Mouse (Mus musculus): ENCODE results near the gene Gigyf2. TPM values are rescaled to one million over a fixed set of nuclear protein-coding genes. Genes with fewer than 3 reads are reported as not detected.
A peak's percentile ranks its signal among the peaks of the same experiment; 100 is the strongest.
"Not testable (repeated sequence)": the region's sequence is repeated elsewhere in the genome, so short reads cannot be mapped to it uniquely, and the experiment has no call there.

The Gigyf2 gene
- polyA plus RNA-seq, 1 experiment from 2014 or later = 77.0 TPM

DNA sequence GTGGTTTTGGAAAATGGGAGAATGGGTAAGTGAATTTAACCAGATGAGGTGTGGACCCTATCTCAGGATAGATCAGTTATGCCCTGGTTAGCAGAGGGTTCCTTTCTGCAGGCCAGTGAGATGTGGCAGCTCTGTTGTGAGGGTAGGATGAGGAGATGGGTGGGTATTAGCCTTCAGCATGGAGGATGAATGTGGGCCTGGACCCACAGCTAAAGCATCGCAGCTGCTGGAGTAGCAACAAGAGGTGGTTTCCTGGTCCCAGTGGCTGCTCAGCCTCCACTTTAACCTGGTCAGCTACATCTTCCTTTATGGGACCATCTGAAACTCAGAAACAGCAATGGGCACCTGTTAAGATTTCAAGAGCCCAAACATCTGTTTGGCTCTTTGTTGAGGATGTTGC is 129.6 kb downstream of the Gigyf2 start:
- Histone ChIP-seq H3K27ac (ENCODE audit: low read depth, low read length) (no peak overlapping the region), H3K4me2 (ENCODE audit: low read depth, low read length) (no peak overlapping the region), H3K4me1 (ENCODE audit: control insufficient read depth, insufficient read depth, low read length) (no peaks in the 10 kb centered on the region), H3K9ac (replicated peaks; ENCODE audit: low read depth, low read length) (no peak overlapping the region), H3K9me3 (ENCODE audit: control insufficient read depth, low read length) (no peaks in the 10 kb centered on the region), H3K27me3 (ENCODE audit: control insufficient read depth, insufficient read depth, low read length) (no peaks in the 10 kb centered on the region), H3K4me3 (ENCODE audit: low read depth, low read length) (no peak overlapping the region), H3K36me3 (ENCODE audit: control insufficient read depth, insufficient read depth, low read length) (no peaks in the 10 kb centered on the region)
- 94% methylated on average over 1 of the region's 1 CpGs for WGBS
- ATAC-seq (ENCODE audit: low read depth) = no peak

DNA sequence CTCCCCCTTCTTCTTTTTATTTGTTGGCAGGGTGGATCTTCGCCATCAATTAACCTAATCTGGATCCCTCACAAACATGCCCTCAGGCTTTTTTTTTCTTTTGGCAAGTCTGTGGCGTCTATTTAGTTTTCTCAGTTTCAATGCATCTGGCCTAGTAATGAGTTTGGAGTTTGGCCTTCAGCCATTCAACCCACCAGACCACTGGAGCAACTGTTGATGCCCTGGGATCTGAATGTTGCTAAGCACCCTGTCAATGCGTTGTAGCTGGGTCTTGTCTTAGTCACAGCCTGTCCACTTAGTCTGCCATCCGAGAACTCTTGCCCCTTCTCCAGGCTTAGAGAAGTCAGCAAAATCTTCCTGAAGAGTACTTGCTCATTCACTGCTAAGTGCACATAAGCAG is 131.2 kb downstream of the Gigyf2 start:
- H3K36me3 ChIP-seq (ENCODE audit: control insufficient read depth, insufficient read depth, low read length) = no peaks in the 10 kb centered on the region
- 74% methylated on average over 4 of the region's 4 CpGs for WGBS
- no peaks in the 10 kb centered on the region for H3K4me1 ChIP-seq (ENCODE audit: control insufficient read depth, insufficient read depth, low read length)
- H3K9ac ChIP-seq (replicated peaks; ENCODE audit: low read depth, low read length) = no peak overlapping the region
- H3K27ac ChIP-seq (ENCODE audit: low read depth, low read length) = no peak overlapping the region
- H3K4me3 ChIP-seq (ENCODE audit: low read depth, low read length) = no peak overlapping the region
- no peaks in the 10 kb centered on the region for H3K27me3 ChIP-seq (ENCODE audit: control insufficient read depth, insufficient read depth, low read length)
- ATAC-seq (ENCODE audit: low read depth) = no peak
- H3K4me2 ChIP-seq (ENCODE audit: low read depth, low read length) = no peak overlapping the region
- no peaks in the 10 kb centered on the region for H3K9me3 ChIP-seq (ENCODE audit: control insufficient read depth, low read length)

DNA sequence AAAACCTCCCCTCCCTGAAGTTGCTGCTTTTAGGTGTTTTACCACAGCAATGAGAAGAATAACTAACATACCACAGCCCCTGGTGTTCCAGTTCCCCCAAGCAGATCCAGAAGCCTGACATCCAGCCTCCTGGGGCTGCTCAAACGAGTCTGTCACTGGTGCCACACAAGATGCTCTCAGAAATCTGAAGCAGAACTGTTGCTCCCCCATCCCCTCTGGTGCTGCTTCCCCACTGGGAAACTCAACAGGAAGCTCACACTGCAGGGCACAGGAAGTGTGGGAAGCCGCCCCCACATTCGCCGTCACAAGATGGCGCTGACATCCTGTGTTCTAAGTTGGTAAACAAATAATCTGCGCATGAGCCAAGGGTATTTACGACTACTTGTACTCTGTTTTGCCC is 133.1 kb downstream of the Gigyf2 start:
- H3K36me3 ChIP-seq (ENCODE audit: control insufficient read depth, insufficient read depth, low read length); H3K9me3 ChIP-seq (ENCODE audit: control insufficient read depth, low read length); H3K27ac ChIP-seq (ENCODE audit: low read depth, low read length); H3K27me3 ChIP-seq (ENCODE audit: control insufficient read depth, insufficient read depth, low read length); ATAC-seq (ENCODE audit: low read depth); H3K9ac ChIP-seq (replicated peaks; ENCODE audit: low read depth, low read length); H3K4me1 ChIP-seq (ENCODE audit: control insufficient read depth, insufficient read depth, low read length); H3K4me2 ChIP-seq (ENCODE audit: low read depth, low read length); H3K4me3 ChIP-seq (ENCODE audit: low read depth, low read length): not testable (repeated sequence)
- WGBS = 95% methylated on average over 5 of the region's 7 CpGs

DNA sequence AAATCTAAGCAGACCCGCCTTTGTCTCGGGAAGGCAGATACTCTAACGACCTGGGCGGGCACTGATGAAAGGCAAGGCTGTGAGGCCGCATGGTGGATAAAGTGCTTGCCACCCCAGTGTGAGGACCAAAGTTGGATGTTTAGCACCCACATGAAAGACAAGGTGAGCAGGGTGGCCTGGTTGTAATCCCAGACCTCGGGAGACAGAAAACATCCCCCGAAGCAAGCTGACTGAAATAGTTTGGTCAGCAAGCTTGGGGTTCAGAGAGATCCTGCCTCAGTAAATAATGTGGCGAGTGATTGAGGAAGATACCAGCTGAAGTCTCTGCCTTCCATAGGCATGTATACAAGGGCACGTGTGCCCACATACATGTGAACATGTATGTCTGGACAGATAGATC is 140.7 kb downstream of the Gigyf2 start:
- Histone ChIP-seq H3K27ac (ENCODE audit: low read depth, low read length) (no peak overlapping the region), H3K4me3 (ENCODE audit: low read depth, low read length) (no peak overlapping the region), H3K9me3 (ENCODE audit: control insufficient read depth, low read length) (no peaks in the 10 kb centered on the region), H3K27me3 (ENCODE audit: control insufficient read depth, insufficient read depth, low read length) (no peaks in the 10 kb centered on the region), H3K36me3 (ENCODE audit: control insufficient read depth, insufficient read depth, low read length) (no peaks in the 10 kb centered on the region), H3K4me1 (ENCODE audit: control insufficient read depth, insufficient read depth, low read length) (no peaks in the 10 kb centered on the region), H3K9ac (replicated peaks; ENCODE audit: low read depth, low read length) (no peak overlapping the region), H3K4me2 (ENCODE audit: low read depth, low read length) (peak overlapping the region; percentile 14; the same call in 1 of the 2 replicates)
- 58% methylated on average over 9 of the region's 9 CpGs for WGBS
- ATAC-seq (ENCODE audit: low read depth) = no peak

DNA sequence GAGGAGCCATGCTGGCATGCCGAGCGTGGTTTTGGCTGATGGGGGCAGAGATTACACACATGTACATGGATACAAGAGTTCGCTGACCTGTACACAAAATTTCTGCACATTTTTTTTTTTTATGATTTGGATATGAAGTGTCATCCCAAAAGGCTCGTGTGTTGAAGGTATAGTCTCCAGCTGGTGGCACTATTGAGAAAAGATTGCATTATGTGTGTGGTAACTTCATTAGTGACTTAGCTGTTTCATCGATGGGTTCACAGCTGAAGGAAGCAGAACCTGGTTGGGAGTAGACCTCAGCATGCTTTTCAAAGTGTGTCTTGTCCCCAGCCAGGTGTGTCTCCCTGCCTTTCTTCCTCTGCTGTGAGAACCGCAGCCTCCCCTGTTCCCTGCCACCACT is 141.5 kb downstream of the Gigyf2 start:
- Histone ChIP-seq H3K4me2 (ENCODE audit: low read depth, low read length) (no peak overlapping the region), H3K36me3 (ENCODE audit: control insufficient read depth, insufficient read depth, low read length) (no peaks in the 10 kb centered on the region), H3K27ac (ENCODE audit: low read depth, low read length) (no peak overlapping the region), H3K4me1 (ENCODE audit: control insufficient read depth, insufficient read depth, low read length) (no peaks in the 10 kb centered on the region), H3K27me3 (ENCODE audit: control insufficient read depth, insufficient read depth, low read length) (no peaks in the 10 kb centered on the region), H3K9ac (replicated peaks; ENCODE audit: low read depth, low read length) (no peak overlapping the region), H3K9me3 (ENCODE audit: control insufficient read depth, low read length) (no peaks in the 10 kb centered on the region), H3K4me3 (ENCODE audit: low read depth, low read length) (no peak overlapping the region)
- WGBS = 74% methylated on average over 6 of the region's 6 CpGs
- no peak for ATAC-seq (ENCODE audit: low read depth)

DNA sequence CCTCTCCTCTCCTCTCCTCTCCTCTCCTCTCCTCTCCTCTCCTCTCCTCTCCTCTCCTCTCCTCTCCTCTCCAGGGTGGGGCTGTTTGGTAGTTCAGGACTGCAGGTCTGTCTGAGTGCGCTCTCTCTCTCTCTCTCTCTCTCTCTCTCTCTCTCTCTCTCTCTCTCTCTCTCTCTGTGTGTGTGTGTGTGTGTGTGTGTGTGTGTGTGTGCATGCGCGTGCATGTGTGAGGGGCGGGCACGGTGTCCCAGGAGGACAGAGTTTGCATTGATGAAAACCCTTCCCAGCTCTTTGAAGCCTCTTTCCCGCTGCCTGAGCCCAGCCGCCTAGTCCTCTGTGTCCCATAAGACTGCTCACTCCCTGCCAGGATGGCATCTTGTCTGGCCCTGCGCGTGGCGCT is 143.2 kb downstream of the Gigyf2 start, which contains the start of gene Snorc:
Gene Snorc, plus strand, starts transcription at position 301 of the 400 bp plus-strand sequence.
- H3K4me3 ChIP-seq (ENCODE audit: low read depth, low read length); H3K4me1 ChIP-seq (ENCODE audit: control insufficient read depth, insufficient read depth, low read length); H3K27ac ChIP-seq (ENCODE audit: low read depth, low read length); H3K4me2 ChIP-seq (ENCODE audit: low read depth, low read length); ATAC-seq (ENCODE audit: low read depth); H3K27me3 ChIP-seq (ENCODE audit: control insufficient read depth, insufficient read depth, low read length); H3K36me3 ChIP-seq (ENCODE audit: control insufficient read depth, insufficient read depth, low read length); H3K9ac ChIP-seq (replicated peaks; ENCODE audit: low read depth, low read length); H3K9me3 ChIP-seq (ENCODE audit: control insufficient read depth, low read length): not testable (repeated sequence)
- WGBS = 43% methylated on average over 7 of the region's 10 CpGs

DNA sequence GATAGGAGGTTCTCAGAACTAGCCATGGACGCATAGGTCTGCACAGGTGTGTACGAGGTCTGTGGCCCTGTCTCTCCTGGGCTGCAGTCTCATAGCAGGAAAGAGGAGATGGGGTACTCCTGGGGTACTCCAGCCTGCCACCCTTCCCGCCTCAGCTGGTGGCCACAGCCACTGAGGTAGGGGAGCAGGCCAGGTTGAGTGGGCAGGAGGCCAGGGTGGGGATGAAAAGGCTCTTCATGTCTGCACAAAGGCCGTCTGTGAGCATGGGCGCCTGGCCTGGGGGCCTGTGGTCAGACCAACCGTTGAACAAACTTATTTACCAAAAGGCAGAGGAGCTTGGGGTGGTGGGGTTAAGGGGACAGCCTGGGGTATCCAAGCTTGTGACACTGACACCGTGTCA is 145.1 kb downstream of the Gigyf2 start:
- peaks cover 2% of the 10 kb centered on the region; the same call in 1 of the 2 replicates for H3K27me3 ChIP-seq (ENCODE audit: control insufficient read depth, insufficient read depth, low read length)
- no peak overlapping the region for H3K4me3 ChIP-seq (ENCODE audit: low read depth, low read length)
- no peak overlapping the region for H3K9ac ChIP-seq (replicated peaks; ENCODE audit: low read depth, low read length)
- no peak overlapping the region for H3K4me2 ChIP-seq (ENCODE audit: low read depth, low read length)
- no peaks in the 10 kb centered on the region for H3K9me3 ChIP-seq (ENCODE audit: control insufficient read depth, low read length)
- H3K4me1 ChIP-seq (ENCODE audit: control insufficient read depth, insufficient read depth, low read length) = peaks cover 4% of the 10 kb centered on the region; the same call in 1 of the 2 replicates
- H3K27ac ChIP-seq (ENCODE audit: low read depth, low read length) = no peak overlapping the region
- 83% methylated on average over 7 of the region's 7 CpGs for WGBS
- no peaks in the 10 kb centered on the region for H3K36me3 ChIP-seq (ENCODE audit: control insufficient read depth, insufficient read depth, low read length)
- no peak for ATAC-seq (ENCODE audit: low read depth)

DNA sequence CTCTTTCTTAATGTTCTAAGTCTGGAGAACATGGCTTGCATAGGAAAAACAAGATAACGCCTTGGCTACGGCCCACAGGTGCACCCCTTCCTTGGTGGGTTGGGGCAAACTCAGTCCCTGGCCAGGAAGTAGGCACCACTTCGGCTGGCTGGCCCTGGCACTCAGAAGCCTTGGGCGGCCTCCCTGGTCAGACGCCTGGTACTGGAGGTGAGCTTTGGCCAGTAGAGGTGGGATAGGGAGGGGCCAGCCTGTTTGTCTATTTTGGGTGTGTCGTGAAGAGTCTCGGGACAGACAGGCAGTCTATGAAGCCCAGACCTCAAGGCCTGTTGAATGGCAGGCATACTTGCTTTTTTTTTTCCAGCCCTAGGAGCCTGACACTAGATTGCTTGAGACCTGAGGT is 145.8 kb downstream of the Gigyf2 start:
- Histone ChIP-seq H3K4me2 (ENCODE audit: low read depth, low read length) (no peak overlapping the region), H3K36me3 (ENCODE audit: control insufficient read depth, insufficient read depth, low read length) (no peaks in the 10 kb centered on the region), H3K9ac (replicated peaks; ENCODE audit: low read depth, low read length) (no peak overlapping the region), H3K27ac (ENCODE audit: low read depth, low read length) (no peak overlapping the region), H3K27me3 (ENCODE audit: control insufficient read depth, insufficient read depth, low read length) (peaks cover 2% of the 10 kb centered on the region; the same call in 1 of the 2 replicates), H3K4me1 (ENCODE audit: control insufficient read depth, insufficient read depth, low read length) (peaks cover 4% of the 10 kb centered on the region; the same call in 1 of the 2 replicates), H3K4me3 (ENCODE audit: low read depth, low read length) (no peak overlapping the region), H3K9me3 (ENCODE audit: control insufficient read depth, low read length) (no peaks in the 10 kb centered on the region)
- WGBS = 93% methylated on average over 7 of the region's 7 CpGs
- ATAC-seq (ENCODE audit: low read depth) = no peak

DNA sequence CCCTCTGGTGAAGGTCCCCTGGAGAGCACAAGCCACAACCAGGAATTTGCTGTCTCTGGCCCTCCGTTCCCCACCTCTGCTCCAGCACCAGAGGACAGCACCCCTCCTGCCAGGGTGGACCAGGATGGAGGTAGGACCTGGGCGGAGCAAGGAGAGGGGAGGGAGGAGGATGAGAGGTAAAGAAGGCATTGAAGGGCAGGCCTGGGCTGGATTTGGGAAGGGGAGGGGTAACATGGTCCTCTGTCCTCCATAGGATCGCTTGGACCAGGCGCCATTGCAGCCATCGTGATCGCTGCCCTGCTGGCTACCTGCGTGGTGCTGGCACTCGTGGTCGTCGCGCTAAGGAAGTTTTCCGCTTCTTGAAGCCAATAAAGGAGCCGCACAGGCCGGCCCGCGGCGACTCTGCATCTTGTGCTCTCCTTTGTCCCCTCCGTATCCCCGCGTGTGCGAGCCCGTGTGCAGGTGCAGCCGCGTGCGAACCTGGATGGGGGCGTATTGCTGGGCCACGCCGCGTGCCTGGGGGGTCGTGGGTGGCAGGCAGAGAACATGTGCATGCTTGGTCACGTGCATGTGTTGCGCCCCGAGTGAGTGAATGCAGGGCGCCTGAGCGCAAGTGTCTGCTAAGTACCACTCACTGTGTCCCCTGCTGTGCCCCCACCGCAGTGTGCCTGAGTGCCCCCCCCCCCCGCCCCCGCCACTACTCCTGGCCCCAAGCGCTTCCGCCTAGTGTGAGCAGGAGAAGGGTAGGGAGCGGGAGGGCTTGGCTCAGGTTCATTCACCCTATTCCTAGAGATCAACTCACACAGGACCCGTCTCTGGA is 148.5 kb downstream of the Gigyf2 start:
- no peaks in the 10 kb centered on the region for H3K36me3 ChIP-seq (ENCODE audit: control insufficient read depth, insufficient read depth, low read length)
- H3K27ac ChIP-seq (ENCODE audit: low read depth, low read length) = no peak overlapping the region
- H3K4me3 ChIP-seq (ENCODE audit: low read depth, low read length) = peak overlapping the region; percentile 31
- no peaks in the 10 kb centered on the region for H3K9me3 ChIP-seq (ENCODE audit: control insufficient read depth, low read length)
- H3K4me1 ChIP-seq (ENCODE audit: control insufficient read depth, insufficient read depth, low read length) = peaks cover 4% of the 10 kb centered on the region; the same call in 1 of the 2 replicates
- H3K9ac ChIP-seq (replicated peaks; ENCODE audit: low read depth, low read length) = peak overlapping the region; percentile 37
- H3K4me2 ChIP-seq (ENCODE audit: low read depth, low read length) = peak overlapping the region; percentile 65
- peaks cover 2% of the 10 kb centered on the region; the same call in 1 of the 2 replicates for H3K27me3 ChIP-seq (ENCODE audit: control insufficient read depth, insufficient read depth, low read length)
- WGBS = 3% methylated on average over 40 of the region's 42 CpGs
- peak; percentile 56 for ATAC-seq (ENCODE audit: low read depth)

All from neural tube, embryonic 14.5 days (tissue).